Mouse (Mus musculus) lung, adult 2 months (tissue): ENCODE data around the gene Gpr65.

Experiments
- CTCF ChIP-seq: fragments of 200-500 bp; IDR thresholded peaks from 2 replicates; pipeline ENCODE4 v1.5.1; 2011; ENCODE audit warnings: mild to moderate bottlenecking, low read length, control low read depth; ENCODE audit not compliant: insufficient read depth
- POLR2A ChIP-seq: fragments of 200-500 bp; IDR thresholded peaks from 2 replicates; pipeline ENCODE4 v1.6.1; 2011; ENCODE audit warnings: low read depth, mild to moderate bottlenecking, control low read depth, low read length, borderline replicate concordance; ENCODE audit errors: extremely low read depth

DNA sequence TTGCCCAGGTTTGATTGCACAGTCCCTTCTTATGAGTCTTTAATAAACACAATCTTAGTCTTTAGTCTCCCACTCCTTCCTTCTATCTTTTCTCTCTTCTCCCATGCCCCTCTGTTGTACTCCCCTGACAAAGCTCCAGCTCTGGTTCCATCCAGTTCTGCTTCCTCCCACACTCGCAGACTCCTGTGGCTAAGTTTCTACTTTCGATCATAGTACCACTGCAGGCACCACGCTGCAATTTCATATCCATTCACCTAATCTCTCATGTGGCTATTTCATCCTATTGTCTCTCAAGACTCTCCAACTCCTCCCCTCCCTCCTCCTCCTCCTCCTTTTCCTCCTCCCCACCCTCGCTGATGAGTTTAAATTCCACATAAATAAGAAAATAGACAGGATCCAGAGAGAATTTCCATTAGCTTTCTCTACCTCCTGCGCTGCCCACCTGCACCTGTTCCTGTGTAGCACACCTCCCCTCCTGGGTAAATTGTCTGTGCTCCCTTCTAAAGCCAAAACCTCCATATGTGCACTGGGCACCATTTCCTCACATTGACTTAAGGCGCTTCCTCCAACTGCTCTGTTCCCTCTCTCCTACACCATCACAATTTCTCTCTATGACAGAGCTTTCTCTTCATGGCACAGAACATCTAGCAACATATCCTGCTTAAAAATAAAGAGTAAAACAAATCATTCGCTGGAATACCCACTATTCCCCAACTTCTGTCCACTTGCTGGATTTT is 38.9 kb downstream of the Gpr65 start:
- TF ChIP-seq POLR2A (no peak), CTCF (no peak)
